Mouse (Mus musculus) stomach, postnatal 0 days (tissue): ENCODE measurements around the gene Cav1. TPM values are rescaled to one million over a fixed set of nuclear protein-coding genes. Genes with fewer than 3 reads are reported as not detected.

ENCODE experiments used
- ATAC-seq: fragments of 200-750 bp; cut with Nextera tagmentation; 2 replicates; pipeline ENCODE4 v1.8.0; 2017; ENCODE audit not compliant: low FRiP score, low TSS enrichment
- DNase-seq: peaks from one replicate; pipeline ENCODE4 v3.0.0-alpha.2; 2016; ENCODE audit warnings: low spot score
- H3K27ac ChIP-seq: fragments of 300-500 bp; sonication (generic); replicated peaks from 2 replicates; pipeline ENCODE4 v1.5.1; 2014; ENCODE audit warnings: mild to moderate bottlenecking, control low read depth
- H3K27me3 ChIP-seq: fragments of 300-500 bp; sonication (generic); 2 replicates; pipeline ENCODE4 v1.6.1; 2014; ENCODE audit warnings: low read length; ENCODE audit not compliant: control insufficient read depth, insufficient read depth
- H3K36me3 ChIP-seq: fragments of 300-500 bp; sonication (generic); 2 replicates; pipeline ENCODE4 v1.6.1; 2014; ENCODE audit warnings: low read length, mixed read lengths; ENCODE audit not compliant: control insufficient read depth, insufficient read depth
- H3K4me1 ChIP-seq: fragments of 300-500 bp; sonication (generic); replicated peaks from 2 replicates; pipeline ENCODE4 v1.6.1; 2014; ENCODE audit warnings: antibody characterized with exemption; ENCODE audit not compliant: control insufficient read depth, insufficient read depth
- H3K4me2 ChIP-seq: fragments of 300-500 bp; sonication (generic); replicated peaks from 2 replicates; pipeline ENCODE4 v1.6.1; 2014; ENCODE audit warnings: low read depth, mild to moderate bottlenecking, control low read depth, moderate library complexity
- H3K4me3 ChIP-seq: fragments of 300-500 bp; sonication (generic); 2 replicates; pipeline ENCODE4 v1.5.1; 2014; ENCODE audit warnings: low read depth, low read length, control low read depth
- H3K9ac ChIP-seq: fragments of 300-500 bp; sonication (generic); 2 replicates; pipeline ENCODE4 v1.6.1; 2014; ENCODE audit warnings: mild to moderate bottlenecking, low read length, control low read depth, mixed read lengths
- H3K9me3 ChIP-seq: fragments of 300-500 bp; sonication (generic); 2 replicates; pipeline ENCODE4 v1.6.1; 2016; ENCODE audit warnings: low read length; ENCODE audit not compliant: control insufficient read depth
- CTCF ChIP-seq: IDR thresholded peaks from 2 replicates; pipeline ENCODE4 v1.5.1; 2016; ENCODE audit warnings: antibody characterized with exemption, low read depth, mild to moderate bottlenecking, moderate library complexity
- EP300 ChIP-seq: optimal IDR thresholded peaks from 2 replicates; pipeline ENCODE3; 2016; ENCODE audit warnings: antibody characterized with exemption
- WGBS: fragments of 180-500 bp; shearing (Covaris S2); extraction: QIAGEN DNeasy Blood & Tissue Kit; methylation state at CpG from one replicate; pipeline ENCODE4 v1.1.7; 2014; 5-methylcytosine and 5-hydroxymethylcytosine counted together
- polyA plus RNA-seq: library from polyadenylated mRNA; unstranded; fragments of >200 nt; fragmentation: Nextera tagmentation; extraction: Ambion mirVana; gene quantifications from 2 replicates; pipeline ENCODE4 v1.2.1, GENCODE M21; 2015

Gene Cav1
- 324 and 346 TPM in 2 replicates for polyA plus RNA-seq

DNA sequence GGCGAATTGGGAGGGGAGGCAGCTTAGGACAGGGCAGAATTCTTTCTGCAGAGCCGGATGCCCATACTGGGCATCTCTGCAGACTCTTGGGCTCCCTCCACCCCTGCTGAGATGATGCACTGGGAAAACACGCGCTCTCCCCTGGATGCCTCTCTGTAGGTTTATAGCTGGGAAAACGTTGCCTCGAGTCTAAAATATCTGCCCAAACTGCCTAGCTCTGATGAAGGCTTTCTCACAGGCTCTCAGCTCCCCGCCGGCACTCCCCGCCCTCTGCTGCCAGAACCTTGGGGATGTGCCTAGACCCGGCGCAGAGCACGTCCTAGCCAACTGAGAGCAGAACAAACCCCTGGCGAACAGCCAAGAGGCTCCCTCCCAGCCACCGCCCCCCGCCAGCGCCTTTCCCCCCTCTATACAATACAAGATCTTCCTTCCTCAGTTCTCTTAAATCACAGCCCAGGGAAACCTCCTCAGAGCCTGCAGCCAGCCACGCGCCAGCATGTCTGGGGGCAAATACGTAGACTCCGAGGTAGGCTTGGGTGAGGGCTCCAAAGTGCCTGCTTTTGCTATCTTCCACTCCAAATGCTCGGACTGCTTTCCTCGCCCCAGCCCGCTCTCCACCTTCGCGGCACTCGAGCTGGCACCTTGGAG lies at the start of gene Cav1:
Cav1 (plus strand) TSS at position 382 of the 648 bp plus-strand sequence.
- H3K27ac ChIP-seq: peak within 1 kb of the TSS; percentile 94
- DNase-seq (peak; percentile 71), ATAC-seq (peak; percentile 83)
- peak within 1 kb of the TSS; percentile 77 for H3K4me2 ChIP-seq
- under 1% methylated on average over 26 of the region's 26 CpGs for WGBS
- no peaks in the 10 kb centered on the region for H3K9me3 ChIP-seq
- TF ChIP-seq CTCF (peak; percentile 50), EP300 (no peak)
- peak within 1 kb of the TSS; percentile 64 for H3K4me3 ChIP-seq
- H3K4me1 ChIP-seq: peaks cover 3% of the 10 kb centered on the region; the same call in 1 of the 2 replicates
- peak within 1 kb of the TSS; percentile 77 for H3K9ac ChIP-seq
- no peaks in the 10 kb centered on the region for H3K27me3 ChIP-seq
- no peaks in the 10 kb centered on the region for H3K36me3 ChIP-seq

DNA sequence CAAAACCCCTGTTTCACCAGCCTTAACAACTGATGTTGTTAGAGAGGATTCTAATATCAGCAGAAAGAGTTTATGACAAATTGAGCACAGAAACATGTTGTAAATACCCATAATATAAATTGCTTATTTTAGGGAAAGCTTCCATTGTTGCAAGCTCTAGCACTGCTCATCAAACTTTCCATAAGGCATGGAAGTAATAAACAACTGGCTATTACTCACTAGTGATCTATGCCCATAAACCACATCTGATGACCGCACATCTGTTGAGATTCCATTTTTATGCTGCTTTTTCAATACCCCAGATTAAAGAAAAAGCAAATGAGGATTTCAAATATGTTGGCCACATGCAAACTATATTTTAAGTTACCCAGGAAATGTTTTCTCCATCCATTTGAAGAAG lies 48.0 kb upstream of the Cav1 start:
- H3K4me1 ChIP-seq: no peaks in the 10 kb centered on the region
- DNase-seq (no peak), ATAC-seq (no peak)
- H3K36me3 ChIP-seq: no peaks in the 10 kb centered on the region
- 69% methylated on average over 1 of the region's 1 CpGs for WGBS
- no peak overlapping the region for H3K4me3 ChIP-seq
- no peak overlapping the region for H3K27ac ChIP-seq
- no peak overlapping the region for H3K4me2 ChIP-seq
- TF ChIP-seq EP300: no peak
- no peak for TF ChIP-seq CTCF
- H3K9ac ChIP-seq: no peak overlapping the region
- no peaks in the 10 kb centered on the region for H3K9me3 ChIP-seq
- H3K27me3 ChIP-seq: no peaks in the 10 kb centered on the region

DNA sequence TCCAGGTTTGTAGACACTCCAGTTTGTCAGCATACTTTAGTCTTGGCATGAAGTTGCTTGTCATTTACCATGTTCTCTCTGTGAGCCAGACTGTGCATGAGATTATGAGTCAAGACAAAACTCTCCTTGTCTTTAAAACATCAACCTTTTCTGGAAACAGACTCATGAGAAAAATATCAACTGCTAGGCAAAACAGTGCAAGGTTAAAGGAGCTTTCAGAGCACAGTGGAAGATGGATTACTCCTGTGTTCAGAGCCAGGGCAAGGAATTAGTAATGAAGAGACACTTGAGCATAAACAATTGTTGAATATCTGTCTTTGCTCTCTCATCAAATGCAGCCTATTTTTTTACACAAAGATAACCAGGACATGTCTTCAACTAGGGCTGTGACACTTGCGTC lies 47.2 kb upstream of the Cav1 start:
- H3K36me3 ChIP-seq: no peaks in the 10 kb centered on the region
- TF ChIP-seq EP300 (no peak), CTCF (no peak)
- no peak overlapping the region for H3K4me3 ChIP-seq
- H3K9ac ChIP-seq: no peak overlapping the region
- H3K27me3 ChIP-seq: no peaks in the 10 kb centered on the region
- no peaks in the 10 kb centered on the region for H3K4me1 ChIP-seq
- DNase-seq: no peak
- no peaks in the 10 kb centered on the region for H3K9me3 ChIP-seq
- ATAC-seq: no peak
- H3K27ac ChIP-seq: 0 out of 2 replicates have a peak overlapping the region, but pooled peaks have one; percentile 13
- 80% methylated on average over 1 of the region's 1 CpGs for WGBS
- no peak overlapping the region for H3K4me2 ChIP-seq

DNA sequence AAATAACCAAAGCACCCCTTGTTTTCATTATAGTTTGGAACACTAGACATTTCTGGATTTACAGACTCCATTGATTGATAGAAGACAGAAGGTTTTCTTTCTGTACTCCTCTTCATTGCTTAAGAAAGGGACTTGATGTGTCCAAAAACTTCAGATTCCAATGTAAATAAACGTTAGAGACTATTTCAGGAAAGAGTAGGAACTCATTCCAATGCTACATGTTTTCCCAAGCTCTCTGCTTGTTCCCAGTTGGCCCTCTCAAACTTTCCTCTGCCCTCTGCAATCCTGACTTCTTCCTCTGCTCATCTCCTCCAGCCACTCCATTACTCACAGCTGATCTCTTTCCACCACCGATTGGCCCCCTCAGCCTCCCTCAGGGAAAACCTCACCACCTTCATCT lies 43.3 kb upstream of the Cav1 start:
- Histone ChIP-seq H3K4me3 (no peak overlapping the region), H3K27ac (no peak overlapping the region), H3K4me2 (no peak overlapping the region), H3K9ac (no peak overlapping the region), H3K9me3 (no peaks in the 10 kb centered on the region), H3K36me3 (no peaks in the 10 kb centered on the region), H3K4me1 (no peaks in the 10 kb centered on the region), H3K27me3 (no peaks in the 10 kb centered on the region)
- TF ChIP-seq EP300 (no peak), CTCF (no peak)
- DNase-seq (no peak), ATAC-seq (no peak)
- WGBS: 32% methylated on average over 2 of the region's 2 CpGs

DNA sequence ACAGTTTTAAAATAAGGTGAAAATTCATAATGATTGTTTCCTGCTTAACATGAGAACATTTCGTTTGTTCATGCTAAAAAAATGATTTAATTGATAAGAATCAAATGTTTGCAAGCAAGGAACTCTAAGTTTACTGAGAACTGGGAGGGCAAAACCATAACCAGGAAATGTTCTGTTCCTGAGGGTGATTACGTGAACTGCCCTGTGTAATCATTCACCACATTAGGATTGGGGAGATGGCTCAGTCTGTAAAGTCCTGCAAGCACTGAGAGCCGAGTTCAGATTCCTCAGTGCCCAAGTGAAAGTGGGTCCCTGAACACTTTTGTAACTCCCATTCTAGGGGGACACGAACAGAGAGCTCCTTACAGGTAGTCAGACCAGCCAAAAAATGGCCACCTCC lies 41.1 kb upstream of the Cav1 start:
- DNase-seq (no peak), ATAC-seq (no peak)
- TF ChIP-seq EP300: no peak
- TF ChIP-seq CTCF: no peak
- Histone ChIP-seq H3K4me1 (no peaks in the 10 kb centered on the region), H3K9me3 (no peaks in the 10 kb centered on the region), H3K4me2 (no peak overlapping the region), H3K4me3 (no peak overlapping the region), H3K27me3 (no peaks in the 10 kb centered on the region), H3K27ac (no peak overlapping the region), H3K9ac (no peak overlapping the region), H3K36me3 (no peaks in the 10 kb centered on the region)
- WGBS: 59% methylated on average over 4 of the region's 4 CpGs

DNA sequence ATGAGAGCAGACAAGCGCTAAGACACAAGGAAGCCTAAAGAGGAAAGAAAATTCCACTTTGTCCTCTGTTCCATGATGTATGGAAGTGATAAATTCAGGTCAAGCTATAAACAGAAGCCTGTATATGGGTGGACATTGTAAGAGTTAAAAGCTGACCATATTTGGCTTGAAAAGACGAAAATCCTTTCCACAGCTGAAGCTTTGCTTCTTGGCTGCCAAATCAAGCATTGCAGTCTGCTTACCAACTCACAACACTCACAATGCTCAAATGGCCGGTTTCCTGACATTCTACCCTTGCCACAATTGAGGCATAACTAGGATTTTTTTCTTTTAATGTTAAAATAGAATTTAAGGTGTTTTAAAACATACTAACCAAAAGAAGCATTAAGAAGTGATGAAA lies 39.7 kb upstream of the Cav1 start:
- Histone ChIP-seq H3K27me3 (no peaks in the 10 kb centered on the region), H3K36me3 (no peaks in the 10 kb centered on the region), H3K27ac (peak overlapping the region; percentile 64), H3K4me3 (no peak overlapping the region), H3K9ac (no peak overlapping the region), H3K4me2 (no peak overlapping the region), H3K9me3 (no peaks in the 10 kb centered on the region), H3K4me1 (no peaks in the 10 kb centered on the region)
- no peak; the same call in 1 of the 2 replicates for ATAC-seq
- 48% methylated on average over 3 of the region's 3 CpGs for WGBS
- DNase-seq: no peak
- TF ChIP-seq CTCF (no peak), EP300 (no peak)
